Mouse (Mus musculus) kidney, postnatal 10 days (tissue): Measurements from ENCODE around the gene 2700097O09Rik.
"Not testable (repeated sequence)": the region's sequence is repeated elsewhere in the genome, so short reads cannot be mapped to it uniquely, and the experiment has no call there.

Experiments used
- DNase-seq: peaks from one replicate; pipeline ENCODE4 v3.0.0; 2021; ENCODE audit warnings: mixed read lengths

The 2700097O09Rik gene

GRCm38 (mm10) chr12:55027088-55027487 lies 52.8 kb downstream of the 2700097O09Rik start:
- DNase-seq: no peak

GRCm38 (mm10) chr12:55023284-55023683 lies 56.6 kb downstream of the 2700097O09Rik start:
- no peak for DNase-seq

GRCm38 (mm10) chr12:55019421-55019877 lies 60.5 kb downstream of the 2700097O09Rik start:
- no peak for DNase-seq

- DNase-seq: no peak
Observed at GRCm38 (mm10) chr12:55017119-55017721, 62.7 kb downstream of the 2700097O09Rik start.

- DNase-seq: no peak
Observed at GRCm38 (mm10) chr12:55016339-55017118, 63.4 kb downstream of the 2700097O09Rik start.

DNA sequence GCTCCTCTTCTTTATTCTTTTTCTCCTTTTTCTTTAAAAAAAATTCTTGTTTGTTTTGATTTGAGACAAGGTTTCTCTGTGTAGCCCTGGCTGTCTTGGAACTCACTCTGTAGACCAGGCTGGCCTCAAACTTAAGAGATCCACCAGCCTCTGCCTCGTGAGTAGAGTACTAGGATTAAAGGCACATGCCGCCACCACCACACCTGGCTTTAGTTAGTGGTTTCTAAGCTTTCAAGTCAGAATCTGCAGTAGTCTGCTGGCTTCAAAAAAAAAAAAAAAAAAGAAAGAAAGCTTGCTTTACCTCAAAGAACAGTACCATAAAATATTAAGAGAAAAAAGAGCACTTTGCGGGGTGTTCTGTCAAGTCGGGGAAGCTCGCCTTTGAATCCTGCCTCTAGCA lies 64.5 kb downstream of the 2700097O09Rik start:
- no peak for DNase-seq

DNA sequence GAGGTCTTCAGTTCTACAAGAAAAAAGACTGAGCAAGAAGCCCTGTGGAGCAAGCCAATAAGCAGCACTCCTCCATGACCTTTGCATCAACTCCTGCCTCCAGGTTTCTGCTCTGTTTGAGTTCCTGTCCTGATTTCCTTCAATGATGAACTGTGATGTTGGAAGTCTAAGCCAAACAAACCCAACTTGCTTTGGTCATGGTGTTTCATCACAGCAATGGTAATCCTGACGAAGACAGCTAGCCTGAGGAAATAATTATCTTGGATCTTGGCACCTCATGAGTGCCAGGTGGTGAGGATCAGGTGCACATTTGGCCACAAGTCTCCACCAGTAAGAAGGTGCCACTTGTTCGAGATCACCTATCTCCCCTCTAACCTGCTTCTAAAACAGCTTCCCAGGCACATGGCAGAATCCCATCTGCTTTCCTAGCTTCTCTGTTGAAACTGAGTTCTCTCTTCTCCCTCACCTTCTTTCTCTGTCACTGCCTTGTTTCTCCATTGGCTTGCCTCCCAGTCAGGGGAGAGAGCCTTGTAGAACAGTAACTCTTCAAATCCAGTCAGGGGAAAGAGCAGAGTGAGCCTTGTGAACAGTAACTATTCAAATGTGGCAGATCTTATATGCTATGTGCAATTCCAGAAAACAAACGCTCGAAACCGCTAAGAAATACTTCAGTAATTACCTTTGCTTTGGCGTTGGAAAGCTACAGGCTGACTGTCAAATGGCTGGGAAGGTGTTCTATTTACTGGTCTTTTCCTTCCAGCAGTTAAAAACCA lies 66.1 kb downstream of the 2700097O09Rik start, which contains the start of gene Baz1a:
Gene Baz1a, minus strand, starts transcription at position 723 of the 773 bp plus-strand sequence.
- no peak for DNase-seq

DNA sequence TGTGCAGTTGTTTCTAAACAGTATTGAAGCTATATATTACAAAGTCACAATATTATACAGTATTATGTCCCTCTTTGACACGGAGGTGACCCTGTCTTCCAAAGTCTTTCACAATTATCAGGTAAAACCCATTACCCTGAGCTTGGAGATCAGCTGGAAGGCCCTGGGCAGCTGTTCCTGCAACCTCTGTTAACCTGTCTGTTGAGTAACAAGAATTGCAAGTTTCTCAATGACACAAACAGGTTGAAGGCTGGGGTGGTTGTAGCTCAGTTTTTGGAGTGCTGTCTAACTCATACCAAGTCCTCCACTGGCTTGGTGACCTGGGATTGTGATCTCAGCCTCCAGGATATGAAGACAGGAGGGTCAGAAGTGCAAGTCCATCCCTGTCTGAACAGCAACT lies 66.9 kb downstream of the 2700097O09Rik start:
- DNase-seq: no peak

DNA sequence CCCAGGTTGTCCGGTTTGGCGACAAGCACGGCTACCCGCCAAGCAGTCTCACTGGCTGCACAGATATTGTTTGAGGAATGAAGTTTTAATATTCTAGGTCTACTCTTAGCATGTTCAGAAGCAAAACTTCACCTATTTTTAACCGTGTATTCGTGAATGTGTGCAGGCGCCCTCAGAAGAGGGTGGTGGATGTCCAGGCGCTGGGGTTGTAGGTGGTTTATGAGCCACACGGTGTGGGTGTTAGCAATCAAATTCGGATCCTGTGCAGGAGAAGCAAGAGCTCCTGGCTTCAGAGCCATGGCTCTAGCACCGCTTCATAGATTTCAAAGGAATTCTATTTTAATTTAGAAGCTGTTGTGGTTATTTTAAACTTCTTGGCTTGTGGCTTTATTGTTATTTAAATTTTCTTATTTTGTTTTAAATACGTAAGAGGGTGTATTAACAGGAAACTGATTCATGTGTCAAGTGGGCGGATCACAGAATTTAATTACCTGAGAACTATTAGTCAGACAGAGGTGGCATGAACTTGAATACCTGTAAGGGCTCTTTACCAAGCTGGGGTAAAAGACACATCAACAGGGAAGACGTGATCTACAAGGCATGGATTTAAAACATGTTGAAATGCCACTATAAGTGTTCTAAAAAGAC lies 72.4 kb downstream of the 2700097O09Rik start:
- DNase-seq: no peak

DNA sequence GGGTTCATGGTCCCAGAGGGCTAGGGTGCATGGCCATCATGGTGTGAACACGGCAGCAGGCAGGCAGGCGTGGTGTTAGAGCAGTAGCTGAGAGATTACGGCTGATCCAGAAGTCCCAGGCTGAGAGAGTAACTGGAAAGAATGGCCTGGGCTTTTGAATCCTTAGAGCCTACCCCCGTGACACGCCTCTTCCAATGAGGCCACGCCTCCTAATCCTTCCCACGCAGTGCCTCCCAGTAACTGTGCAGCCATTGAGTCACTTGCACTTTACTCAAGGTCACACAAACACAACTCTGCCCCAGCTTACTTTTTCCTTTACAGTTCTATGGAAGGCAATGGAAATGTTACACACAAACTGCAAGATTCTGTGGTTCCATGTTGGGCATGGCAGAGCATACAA lies 73.8 kb downstream of the 2700097O09Rik start:
- no peak for DNase-seq

DNA sequence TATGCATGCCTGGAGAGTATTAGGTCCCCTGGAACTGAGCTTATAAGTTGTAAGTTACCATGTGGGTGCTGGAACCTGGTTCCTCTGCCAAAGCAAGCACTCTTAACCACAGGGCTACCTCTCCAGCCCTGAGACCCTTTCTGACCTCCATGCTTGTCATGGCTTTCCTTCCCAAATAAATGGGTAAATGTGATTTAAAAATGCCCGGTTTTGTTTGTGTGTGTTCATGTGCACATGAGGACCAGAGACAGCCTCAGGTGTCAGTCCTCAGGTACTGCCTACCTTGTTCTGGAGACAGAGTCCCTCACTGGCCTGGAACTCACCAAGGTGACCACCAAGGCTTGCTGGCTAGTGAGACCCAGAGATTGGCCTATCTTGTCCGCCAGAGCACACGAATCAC lies 75.5 kb downstream of the 2700097O09Rik start:
- DNase-seq: no peak

- DNase-seq: no peak
Observed at GRCm38 (mm10) chr12:55003843-55004242, 76.1 kb downstream of the 2700097O09Rik start.

DNA sequence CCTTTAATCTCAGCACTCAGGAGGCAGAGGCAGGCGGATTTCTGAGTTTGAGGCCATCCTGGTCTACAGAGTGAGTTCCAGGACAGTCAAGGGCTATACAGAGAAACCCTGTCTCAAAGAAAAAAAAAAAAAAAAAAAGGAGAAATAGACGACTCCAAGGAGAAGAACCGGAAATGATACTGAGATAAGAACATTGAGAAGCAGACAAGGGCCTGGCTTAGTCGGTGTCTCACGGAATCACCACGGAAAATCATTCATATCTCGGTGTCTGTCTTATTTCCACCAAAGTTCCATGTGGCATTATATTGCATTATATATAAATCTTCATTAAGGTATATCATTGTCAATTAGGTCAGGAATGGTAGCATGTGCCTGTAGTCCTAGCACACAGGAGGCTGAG lies 77.4 kb downstream of the 2700097O09Rik start:
- DNase-seq: not testable (repeated sequence)

GRCm38 (mm10) chr12:54999016-54999690 lies 80.8 kb downstream of the 2700097O09Rik start:
- peak; percentile 15 for DNase-seq

DNA sequence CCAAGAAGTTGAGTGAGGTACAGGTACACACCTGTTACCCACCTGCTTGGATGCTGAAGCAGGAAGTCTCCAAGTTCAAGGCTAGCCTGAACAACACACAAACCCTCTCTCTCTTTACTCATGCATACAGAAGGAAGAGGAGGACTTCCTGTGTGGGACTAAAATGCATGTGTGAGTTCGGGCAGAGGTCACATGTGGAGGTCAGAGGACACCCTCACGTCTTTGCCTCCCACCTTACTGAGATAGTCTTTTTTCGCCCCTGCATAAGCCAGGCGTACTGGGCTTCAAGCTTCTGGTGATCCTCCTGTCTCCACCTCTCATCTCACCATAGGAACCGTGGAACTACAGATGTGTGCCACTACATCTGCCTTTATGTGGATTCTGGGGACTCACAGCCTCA lies 81.5 kb downstream of the 2700097O09Rik start:
- no peak for DNase-seq

DNA sequence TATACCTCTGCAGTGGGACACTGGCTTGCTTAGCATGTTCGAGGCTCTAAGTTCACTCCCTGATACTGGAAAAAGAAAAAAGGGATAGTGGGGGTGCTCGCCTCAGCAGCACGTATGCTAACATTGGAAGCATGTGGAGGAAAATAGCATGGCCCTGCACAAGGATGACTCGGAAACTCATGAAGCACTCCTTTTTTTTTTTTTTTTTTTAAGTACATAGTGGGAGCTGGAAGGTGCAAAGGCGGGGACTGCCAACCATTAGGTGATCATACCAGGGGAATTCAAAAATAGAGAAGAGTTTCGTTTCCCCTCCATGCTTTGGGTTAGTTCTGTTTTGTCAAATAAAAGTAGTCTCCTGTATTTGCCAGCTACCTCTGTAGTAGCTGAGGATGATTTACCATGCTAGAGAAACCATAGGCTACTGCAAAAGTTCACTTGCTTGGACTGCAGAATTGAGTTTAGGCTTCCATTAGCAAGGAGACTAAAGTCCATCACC lies 82.9 kb downstream of the 2700097O09Rik start:
- DNase-seq: no peak

- DNase-seq: no peak
Observed at GRCm38 (mm10) chr12:54995965-54996364, 83.9 kb downstream of the 2700097O09Rik start.
